Mouse (Mus musculus) E14TG2a.4 (cell line): ENCODE data around the gene Zxdc.
A peak's percentile ranks its signal among the peaks of the same experiment; 100 is the strongest.

Experiments
- H3K27me3 ChIP-seq: 2 replicates; pipeline ENCODE4 v1.6.1; 2014; ENCODE audit warnings: low read length, control low read depth; ENCODE audit not compliant: insufficient read depth
- H3K36me3 ChIP-seq: 2 replicates; pipeline ENCODE4 v1.6.1; 2014; ENCODE audit warnings: low read length, control low read depth; ENCODE audit not compliant: insufficient read depth
- H3K4me1 ChIP-seq: replicated peaks from 2 replicates; pipeline ENCODE4 v1.6.1; 2014; ENCODE audit warnings: low read depth, low read length, control low read depth
- H3K4me3 ChIP-seq: replicated peaks from 2 replicates; pipeline ENCODE4 v1.5.1; 2014; ENCODE audit warnings: mild to moderate bottlenecking, low read length
- H3K9me3 ChIP-seq: 2 replicates; pipeline ENCODE4 v1.6.1; 2014; ENCODE audit warnings: low read length, control low read depth
- CTCF ChIP-seq: conservative IDR thresholded peaks from 2 replicates; pipeline ENCODE4 v1.5.1; 2014; ENCODE audit warnings: low read length
- NANOG ChIP-seq: IDR thresholded peaks from 2 replicates; pipeline ENCODE4 v1.6.1; 2014; ENCODE audit warnings: borderline replicate concordance, low read length, mixed read lengths
- POU5F1 ChIP-seq: IDR thresholded peaks from 2 replicates; pipeline ENCODE4 v1.6.1; 2014; ENCODE audit warnings: low read length, borderline replicate concordance

Gene Zxdc

GRCm38 (mm10) chr6:90368976-90369724 lies at the start of gene Zxdc:
Gene Zxdc (plus strand): TSS chr6:90369492.
- TF ChIP-seq CTCF (no peak), POU5F1 (no peak), NANOG (no peak)
- Histone ChIP-seq H3K4me1 (peaks cover 29% of the 10 kb centered on the region), H3K36me3 (peaks cover 29% of the 10 kb centered on the region), H3K9me3 (no peaks in the 10 kb centered on the region), H3K4me3 (peak within 1 kb of the TSS; percentile 90), H3K27me3 (peaks cover 9% of the 10 kb centered on the region)

- TF ChIP-seq NANOG (no peak), CTCF (no peak), POU5F1 (no peak)
- Histone ChIP-seq H3K4me3 (no peak overlapping the region), H3K36me3 (no peaks in the 10 kb centered on the region), H3K4me1 (peaks cover 17% of the 10 kb centered on the region), H3K27me3 (peaks cover 23% of the 10 kb centered on the region), H3K9me3 (peaks cover 32% of the 10 kb centered on the region)
These were observed 48.9 kb upstream of the Zxdc start for GRCm38 (mm10) chr6:90320429-90320828.

DNA sequence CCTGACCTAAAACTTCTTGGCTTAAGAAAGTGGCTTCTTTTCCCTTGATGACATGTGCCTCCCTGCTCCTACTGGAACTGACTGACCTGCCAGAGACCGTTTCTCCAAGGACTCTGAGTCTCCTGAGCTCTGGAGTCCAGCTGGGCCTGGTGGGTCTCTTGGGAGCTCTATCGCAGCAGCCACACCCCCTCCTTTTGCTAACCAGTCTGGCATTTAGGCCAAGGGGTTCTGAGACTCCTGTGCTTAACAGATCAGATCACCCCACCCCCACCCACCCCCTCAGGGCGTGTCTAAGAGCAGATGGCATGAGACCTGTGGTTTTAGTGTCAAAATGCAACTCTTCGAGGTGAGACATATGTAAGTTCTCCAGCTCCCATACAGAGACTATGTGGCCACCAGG lies 47.5 kb upstream of the Zxdc start:
- Histone ChIP-seq H3K9me3 (peaks cover 18% of the 10 kb centered on the region), H3K4me1 (peaks cover 20% of the 10 kb centered on the region), H3K27me3 (peaks cover 36% of the 10 kb centered on the region), H3K36me3 (no peaks in the 10 kb centered on the region), H3K4me3 (no peak overlapping the region)
- TF ChIP-seq CTCF, result no peak
- TF ChIP-seq POU5F1, result no peak
- no peak for TF ChIP-seq NANOG

- H3K9me3 ChIP-seq, result no peaks in the 10 kb centered on the region
- H3K4me1 ChIP-seq, result peaks cover 20% of the 10 kb centered on the region
- no peaks in the 10 kb centered on the region for H3K36me3 ChIP-seq
- peaks cover 41% of the 10 kb centered on the region for H3K27me3 ChIP-seq
- H3K4me3 ChIP-seq, result no peak overlapping the region
- TF ChIP-seq NANOG (no peak), POU5F1 (no peak), CTCF (no peak)
These were observed 45.3 kb upstream of the Zxdc start for GRCm38 (mm10) chr6:90324026-90324425.

GRCm38 (mm10) chr6:90324463-90324862 lies 44.8 kb upstream of the Zxdc start:
- no peaks in the 10 kb centered on the region for H3K36me3 ChIP-seq
- H3K9me3 ChIP-seq, result no peaks in the 10 kb centered on the region
- H3K4me3 ChIP-seq, result peak overlapping the region; percentile 69
- peaks cover 20% of the 10 kb centered on the region for H3K4me1 ChIP-seq
- no peak for TF ChIP-seq CTCF
- no peak for TF ChIP-seq NANOG
- no peak for TF ChIP-seq POU5F1
- peaks cover 41% of the 10 kb centered on the region for H3K27me3 ChIP-seq

DNA sequence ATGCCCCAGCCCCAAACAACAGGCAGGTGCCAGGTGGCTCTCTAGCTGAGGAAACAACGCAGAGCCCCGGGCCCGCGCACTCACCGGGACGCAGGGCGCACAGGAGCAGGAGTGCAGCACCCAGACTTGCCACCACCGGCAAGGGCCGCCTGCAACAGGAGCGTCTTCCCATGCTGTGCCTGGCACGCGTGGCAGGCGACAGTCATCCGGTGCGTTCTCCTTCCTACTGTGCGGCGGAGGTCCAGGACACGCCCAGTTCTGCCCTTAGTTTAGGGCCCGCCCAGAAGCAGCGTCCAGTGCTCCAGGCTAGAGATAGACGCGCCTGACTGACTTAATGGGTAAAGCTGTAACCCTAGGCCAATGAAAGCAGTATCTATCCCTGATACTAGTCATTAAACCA lies 44.3 kb upstream of the Zxdc start, which contains the start of gene Chst13:
Gene Chst13, minus strand, starts transcription at position 195 of the 400 bp plus-strand sequence.
- peak within 1 kb of the TSS; percentile 69 for H3K4me3 ChIP-seq
- peaks cover 44% of the 10 kb centered on the region for H3K27me3 ChIP-seq
- TF ChIP-seq CTCF (no peak), POU5F1 (no peak), NANOG (no peak)
- no peaks in the 10 kb centered on the region for H3K9me3 ChIP-seq
- no peaks in the 10 kb centered on the region for H3K36me3 ChIP-seq
- peaks cover 20% of the 10 kb centered on the region for H3K4me1 ChIP-seq

- Histone ChIP-seq H3K4me1 (peaks cover 13% of the 10 kb centered on the region), H3K36me3 (no peaks in the 10 kb centered on the region), H3K9me3 (0 out of 2 replicates have a peak, but pooled peaks cover 4% of the 10 kb centered on the region), H3K4me3 (no peak overlapping the region), H3K27me3 (peaks cover 45% of the 10 kb centered on the region)
- TF ChIP-seq CTCF (peak; percentile 55), NANOG (no peak), POU5F1 (no peak)
These were observed 41.6 kb upstream of the Zxdc start for GRCm38 (mm10) chr6:90327670-90328069.

DNA sequence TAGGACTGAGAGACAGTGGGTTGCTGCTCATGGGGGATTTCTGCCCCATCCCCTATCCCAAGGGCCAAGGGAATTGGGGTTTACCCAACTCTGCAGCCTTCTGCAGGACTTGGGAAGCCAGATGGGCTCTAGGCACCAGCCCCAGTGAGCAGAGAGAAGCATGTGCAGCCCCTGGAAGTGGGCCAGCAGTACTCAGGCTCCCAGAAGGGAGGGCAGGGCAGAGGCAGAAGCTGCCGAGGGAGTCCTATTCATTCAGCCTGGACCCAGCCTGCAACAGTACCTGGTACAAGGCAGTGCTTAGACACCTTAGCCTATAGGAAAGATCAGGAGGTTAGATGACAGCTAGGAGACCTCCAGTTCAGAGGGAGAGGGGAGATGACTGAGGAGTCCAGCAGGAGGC lies 39.3 kb upstream of the Zxdc start:
- peaks cover 27% of the 10 kb centered on the region for H3K27me3 ChIP-seq
- peaks cover 8% of the 10 kb centered on the region for H3K4me1 ChIP-seq
- H3K9me3 ChIP-seq, result peaks cover 17% of the 10 kb centered on the region
- TF ChIP-seq POU5F1, result no peak
- TF ChIP-seq CTCF, result no peak
- TF ChIP-seq NANOG, result no peak
- no peak overlapping the region for H3K4me3 ChIP-seq
- no peaks in the 10 kb centered on the region for H3K36me3 ChIP-seq
